Mouse (Mus musculus) gastrocnemius, postnatal 36 days (tissue): ENCODE data around the gene Slc25a21. TPM values are rescaled to one million over a fixed set of nuclear protein-coding genes. Genes with fewer than 3 reads are reported as not detected.

Source experiments
- DNase-seq, 2 experiments: peaks; one replicate each; pipeline ENCODE4 v3.0.0; 2022
- intact Hi-C: fragments of 180-260 bp; cut with DNase I; formaldehyde crosslinking; loops from one replicate; pipeline ENCODE4 v1.15.1; 2025
- total RNA-seq, 2 experiments: library from RNA; stranded (reverse); gene quantifications; 2 replicates each; pipeline ENCODE4 v1.2.3; 2021

The Slc25a21 gene
- total RNA-seq, 2 experiments from 2014 or later = 0.18 to 0.25 TPM

GRCm38 (mm10) chr12:57072616-57073015 lies 124.7 kb downstream of the Slc25a21 start:
- DNase-seq = no peak
- intact Hi-C loops = no loop called here

- intact Hi-C loops = no loop called here
- DNase-seq = no peak
Observed at GRCm38 (mm10) chr12:57068607-57069006, 128.7 kb downstream of the Slc25a21 start.

- intact Hi-C loops = no loop called here
- DNase-seq = no peak
Observed at GRCm38 (mm10) chr12:57019737-57020136, 177.5 kb downstream of the Slc25a21 start.

- intact Hi-C loops = no loop called here
- DNase-seq = no peak
Observed at GRCm38 (mm10) chr12:57016845-57017244, 180.4 kb downstream of the Slc25a21 start.

GRCm38 (mm10) chr12:57016324-57016723 lies 180.9 kb downstream of the Slc25a21 start:
- intact Hi-C loops = no loop called here
- no peak for DNase-seq

GRCm38 (mm10) chr12:57009010-57009409 lies 188.3 kb downstream of the Slc25a21 start:
- no peak for DNase-seq
- intact Hi-C loops = no loop called here

GRCm38 (mm10) chr12:56986049-56986448 lies 211.2 kb downstream of the Slc25a21 start:
- intact Hi-C loops = loop anchor here (2.0 kb wide), 1 partner anchor 305 kb away; no protein-coding TSS in a partner anchor
- peak in 1 of 2 experiments; percentile 27 for DNase-seq

GRCm38 (mm10) chr12:56982066-56982626 lies 215.1 kb downstream of the Slc25a21 start:
- intact Hi-C loops = no loop called here
- DNase-seq = no peak

GRCm38 (mm10) chr12:56975256-56975655 lies 222.0 kb downstream of the Slc25a21 start:
- intact Hi-C loops = no loop called here
- DNase-seq = no peak

GRCm38 (mm10) chr12:56963236-56963635 lies 234.0 kb downstream of the Slc25a21 start:
- no peak for DNase-seq
- intact Hi-C loops = no loop called here

GRCm38 (mm10) chr12:56959230-56960051 lies 237.8 kb downstream of the Slc25a21 start:
- no peak for DNase-seq
- intact Hi-C loops = no loop called here

GRCm38 (mm10) chr12:56958244-56958643 lies 239.0 kb downstream of the Slc25a21 start:
- intact Hi-C loops = no loop called here
- no peak for DNase-seq

GRCm38 (mm10) chr12:56951749-56952657 lies 245.3 kb downstream of the Slc25a21 start:
- intact Hi-C loops = no loop called here
- no peak for DNase-seq

- intact Hi-C loops = no loop called here
- DNase-seq = no peak
Observed at GRCm38 (mm10) chr12:56944265-56944664, 253.0 kb downstream of the Slc25a21 start.

GRCm38 (mm10) chr12:56940861-56941260 lies 256.4 kb downstream of the Slc25a21 start:
- no peak for DNase-seq
- intact Hi-C loops = no loop called here

GRCm38 (mm10) chr12:56918145-56918544 lies 279.1 kb downstream of the Slc25a21 start:
- DNase-seq = no peak
- intact Hi-C loops = no loop called here

GRCm38 (mm10) chr12:56906476-56906875 lies 290.8 kb downstream of the Slc25a21 start:
- DNase-seq = no peak
- intact Hi-C loops = no loop called here

GRCm38 (mm10) chr12:56905652-56906305 lies 291.5 kb downstream of the Slc25a21 start:
- intact Hi-C loops = no loop called here
- DNase-seq = no peak

GRCm38 (mm10) chr12:56905222-56905621 lies 292.1 kb downstream of the Slc25a21 start:
- DNase-seq = no peak
- intact Hi-C loops = no loop called here

GRCm38 (mm10) chr12:56902774-56903456 lies 294.4 kb downstream of the Slc25a21 start:
- intact Hi-C loops = no loop called here
- no peak for DNase-seq
